Mouse (Mus musculus): ENCODE measurements around the gene Mup3.
"Not testable (repeated sequence)": the region's sequence is repeated elsewhere in the genome, so short reads cannot be mapped to it uniquely, and the experiment has no call there.

Gene Mup3

DNA sequence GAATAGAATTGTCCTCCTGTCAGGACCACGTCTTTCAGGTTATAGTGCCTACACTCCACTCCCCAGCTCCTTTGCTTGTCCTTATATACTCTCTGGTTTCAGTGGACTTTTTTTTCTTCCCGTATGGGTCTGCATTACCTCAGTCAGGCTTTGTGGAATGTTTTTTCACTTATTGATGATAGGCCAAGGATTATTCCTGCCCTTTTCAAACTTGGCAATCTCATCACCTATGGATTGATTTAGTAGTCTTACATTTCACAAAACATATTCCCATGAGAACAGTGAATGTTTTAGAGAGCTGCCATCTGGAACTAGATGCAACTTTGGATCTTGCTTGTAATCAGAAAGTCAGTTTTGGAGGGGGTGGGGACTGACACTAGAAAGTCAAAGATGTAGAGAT, at the start of gene Mup3:
Gene Mup3, minus strand, starts transcription at position 102 of the 400 bp plus-strand sequence.
- DNase-seq (ENCODE audit: extremely low read depth, low read depth, low spot score), result no peak

DNA sequence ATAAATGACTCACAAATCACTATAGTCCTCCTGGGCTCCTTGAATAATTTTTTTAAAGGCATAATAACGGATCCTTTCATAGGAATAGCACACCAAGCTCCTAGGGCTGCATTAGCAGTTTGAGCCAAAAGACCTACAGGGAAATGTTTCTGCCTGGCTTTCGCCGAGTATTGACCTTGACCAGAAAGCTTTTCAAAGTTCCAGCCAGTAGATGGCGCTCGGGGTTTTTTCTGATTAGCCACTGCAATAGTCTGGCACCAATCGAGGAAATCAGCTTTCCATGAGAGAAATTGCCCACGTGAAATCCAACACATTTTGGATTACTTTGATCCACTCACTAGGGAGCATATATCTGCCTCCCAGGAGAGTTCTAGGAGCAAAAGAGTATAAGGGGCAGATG, 46.6 kb upstream of the Mup3 start:
- DNase-seq (ENCODE audit: extremely low read depth, low read depth, low spot score), result no peak

DNA sequence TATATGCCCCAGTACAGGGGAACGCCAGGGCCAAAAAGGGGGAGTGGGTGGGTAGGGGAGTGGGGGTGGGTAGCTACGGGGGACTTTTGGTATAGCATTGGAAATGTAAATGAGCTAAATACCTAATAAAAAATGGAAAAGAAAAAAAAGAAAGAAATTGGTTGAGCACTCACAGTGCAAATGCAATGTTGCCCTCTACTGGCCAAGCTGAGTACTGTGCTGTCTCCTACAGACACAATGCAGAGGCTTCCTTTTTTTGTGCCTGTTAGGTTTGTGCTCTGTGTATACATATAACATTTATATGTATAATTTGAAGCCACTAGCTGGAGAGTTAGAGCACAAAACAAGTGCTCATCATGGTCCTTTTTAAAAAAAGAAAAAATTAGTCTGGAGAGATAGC, 16.2 kb upstream of the Mup3 start:
- DNase-seq (ENCODE audit: extremely low read depth, low read depth, low spot score), result not testable (repeated sequence)

DNA sequence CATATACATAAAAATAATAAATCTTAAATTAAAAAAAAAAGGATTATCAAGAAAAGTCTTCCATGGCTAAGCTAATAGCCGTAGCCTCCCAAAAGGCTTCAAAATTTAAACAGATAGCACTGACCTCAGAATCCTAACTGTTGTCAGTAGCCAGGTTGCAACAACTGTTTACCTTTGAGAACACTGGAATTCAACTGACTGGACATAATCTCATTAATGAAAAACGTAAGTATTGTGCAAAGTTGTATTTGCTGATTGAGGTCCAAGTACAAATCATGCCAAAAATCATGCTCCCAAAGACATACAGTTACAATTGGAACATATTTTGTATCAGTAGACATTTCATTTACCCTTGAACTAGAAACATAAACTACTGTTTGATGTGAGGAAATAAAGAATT, 811 bp upstream of the Mup3 start:
- DNase-seq (ENCODE audit: extremely low read depth, low read depth, low spot score), result no peak

DNA sequence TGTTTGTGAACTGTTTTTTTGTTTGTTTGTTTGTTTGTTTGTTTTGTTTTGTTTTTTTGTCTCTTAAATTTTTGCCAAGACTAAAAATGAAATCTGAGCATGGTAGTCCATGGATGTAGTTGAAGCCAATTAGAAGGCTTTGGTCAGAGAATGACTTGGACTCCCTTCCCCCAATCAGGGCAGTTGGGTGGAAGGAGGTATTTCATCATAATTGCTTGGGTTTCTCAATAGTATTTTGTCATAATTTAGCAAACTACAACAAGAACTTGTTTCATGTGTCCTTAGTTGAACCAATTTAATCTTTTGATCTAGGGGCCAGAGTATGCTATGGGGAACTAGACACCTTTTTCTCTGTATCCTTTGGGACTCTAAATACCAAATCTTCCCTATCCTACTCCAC, 4.4 kb downstream of the Mup3 start:
- DNase-seq (ENCODE audit: extremely low read depth, low read depth, low spot score), result peak; percentile 1

DNA sequence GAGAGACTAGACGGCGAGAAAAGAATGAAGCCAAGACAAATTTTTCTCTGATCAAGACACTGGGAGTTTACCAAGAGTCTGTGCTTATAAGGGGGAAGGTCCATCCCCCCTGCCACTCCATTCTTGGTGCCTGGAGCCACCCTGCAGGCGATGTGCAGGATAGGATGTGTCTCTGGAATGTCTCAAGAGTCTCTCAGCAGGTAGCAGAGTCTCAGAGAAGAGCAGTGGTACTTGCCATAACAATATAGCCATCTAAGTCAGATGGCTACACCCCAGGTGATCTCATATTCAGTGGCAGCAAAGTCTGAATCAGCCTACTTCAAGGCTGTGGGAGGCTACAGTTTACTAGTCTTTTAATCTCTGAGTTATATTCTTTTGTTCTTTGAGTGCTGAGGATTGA, 12.0 kb downstream of the Mup3 start:
- no peak for DNase-seq (ENCODE audit: extremely low read depth, low read depth, low spot score)

DNA sequence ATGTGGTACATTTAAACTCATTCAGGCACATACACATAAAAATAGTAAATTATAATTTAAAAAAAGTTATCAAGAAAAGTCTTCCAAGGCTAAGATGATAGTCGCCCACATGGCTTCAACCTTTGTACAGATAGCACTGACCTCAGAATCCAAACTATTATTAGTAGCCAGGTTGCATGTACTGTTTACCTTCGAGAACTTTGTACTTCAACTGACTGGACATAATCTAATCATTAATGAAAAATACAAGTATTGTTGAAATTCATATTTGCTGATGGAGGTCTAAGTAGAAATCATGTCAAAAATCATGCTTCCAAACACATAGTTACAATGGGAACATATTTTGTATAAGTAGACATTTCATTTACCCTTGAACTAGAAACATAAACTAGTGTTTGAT, 32.4 kb downstream of the Mup3 start:
- DNase-seq (ENCODE audit: extremely low read depth, low read depth, low spot score), result not testable (repeated sequence)

DNA sequence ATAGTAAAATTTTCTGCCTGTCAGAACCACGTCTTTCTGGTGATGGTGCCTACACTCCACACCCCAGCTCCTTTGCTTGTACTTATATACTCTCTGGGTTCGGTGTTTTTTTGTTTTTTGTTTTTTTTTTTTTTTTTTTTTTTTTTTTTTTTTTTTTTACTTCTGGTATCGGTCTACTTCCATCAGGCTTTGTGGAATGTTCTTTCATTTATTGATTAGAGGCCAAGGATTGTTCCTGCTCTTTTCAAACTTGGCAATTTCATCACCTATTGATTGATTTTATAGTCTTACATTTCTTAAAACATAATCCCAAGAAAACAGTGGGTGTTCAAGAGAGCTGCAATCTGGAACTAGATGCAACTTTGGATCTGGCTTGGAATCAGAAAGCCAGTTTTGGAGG, 33.1 kb downstream of the Mup3 start, which contains the start of gene Mup20:
Gene Mup20, minus strand, starts transcription at position 101 of the 400 bp plus-strand sequence.
- not testable (repeated sequence) for DNase-seq (ENCODE audit: extremely low read depth, low read depth, low spot score)

All from fat pad, adult 2 months (tissue).